Mouse (Mus musculus) heart, embryonic 14.5 days (tissue): Measurements from ENCODE around the gene Pitpnb. TPM values are rescaled to one million over a fixed set of nuclear protein-coding genes. Genes with fewer than 3 reads are reported as not detected.

Experiments
- ATAC-seq: fragments of 200-750 bp; cut with Nextera tagmentation; 2 replicates; pipeline ENCODE4 v1.8.0; 2017; ENCODE audit warnings: low read depth, moderate TSS enrichment; ENCODE audit not compliant: insufficient number of reproducible peaks, insufficient read depth, low FRiP score
- H3K27ac ChIP-seq, 2 experiments: fragments of 200-500 bp in 1 of 2; fragments of 300-500 bp in 1 of 2; sonication (generic) in 1 of 2; replicated peaks in 1 of 2; 2 replicates each; pipeline ENCODE4 v1.5.1; 2012 to 2014; ENCODE audit warnings: low read depth in 2 of 2, low read length in 2 of 2, control low read depth in 1 of 2, mild to moderate bottlenecking in 1 of 2, mixed read lengths in 1 of 2; ENCODE audit not compliant: control insufficient read depth in 1 of 2, insufficient read depth in 1 of 2
- H3K27me3 ChIP-seq: fragments of 300-500 bp; sonication (generic); 2 replicates; pipeline ENCODE4 v1.6.1; 2014; ENCODE audit warnings: mild to moderate bottlenecking, low read length, control low read depth; ENCODE audit not compliant: control insufficient read depth, insufficient read depth
- H3K36me3 ChIP-seq: fragments of 300-500 bp; sonication (generic); 2 replicates; pipeline ENCODE4 v1.6.1; 2014; ENCODE audit warnings: mild to moderate bottlenecking, control low read depth, low read length, mixed read lengths; ENCODE audit not compliant: control insufficient read depth, insufficient read depth
- H3K4me1 ChIP-seq, 2 experiments: fragments of 200-500 bp in 1 of 2; fragments of 300-500 bp in 1 of 2; sonication (generic) in 1 of 2; 2 replicates each; pipeline ENCODE4 v1.6.1; 2012 to 2014; ENCODE audit warnings: low read length in 2 of 2, control low read depth in 1 of 2, mixed read lengths in 1 of 2; ENCODE audit not compliant: control insufficient read depth in 2 of 2, insufficient read depth in 2 of 2
- H3K4me2 ChIP-seq: fragments of 300-500 bp; sonication (generic); 2 replicates; pipeline ENCODE4 v1.6.1; 2014; ENCODE audit warnings: mild to moderate bottlenecking, low read length
- H3K4me3 ChIP-seq, 2 experiments: fragments of 200-500 bp in 1 of 2; fragments of 300-500 bp in 1 of 2; sonication (generic) in 1 of 2; 2 replicates each; pipeline ENCODE4 v1.5.1; 2012 to 2014; ENCODE audit warnings: low read length in 2 of 2, mild to moderate bottlenecking in 2 of 2, control low read depth in 1 of 2, low read depth in 1 of 2, moderate library complexity in 1 of 2; ENCODE audit not compliant: control insufficient read depth in 1 of 2, insufficient read depth in 1 of 2
- H3K9ac ChIP-seq: fragments of 300-500 bp; sonication (generic); 2 replicates; pipeline ENCODE4 v1.6.1; 2014; ENCODE audit warnings: mild to moderate bottlenecking, low read length
- H3K9me3 ChIP-seq: fragments of 300-500 bp; sonication (generic); 2 replicates; pipeline ENCODE4 v1.6.1; 2016; ENCODE audit warnings: low read length, control low read depth; ENCODE audit not compliant: control insufficient read depth
- whole genome bisulfite sequencing: fragments of 180-500 bp; shearing (Covaris S2); extraction: QIAGEN DNeasy Blood & Tissue Kit; methylation state at CpG from one replicate; pipeline ENCODE4 v1.1.7; 2014; 5-methylcytosine and 5-hydroxymethylcytosine counted together
- polyA plus RNA-seq: library from polyadenylated mRNA; unstranded; fragments of >200 nt; fragmentation: Nextera tagmentation; extraction: Ambion mirVana; gene quantifications from 2 replicates; pipeline ENCODE4 v1.2.1, GENCODE M21; 2014

Gene Pitpnb
- polyA plus RNA-seq, 1 experiment from 2014 or later: 79.2 TPM

DNA sequence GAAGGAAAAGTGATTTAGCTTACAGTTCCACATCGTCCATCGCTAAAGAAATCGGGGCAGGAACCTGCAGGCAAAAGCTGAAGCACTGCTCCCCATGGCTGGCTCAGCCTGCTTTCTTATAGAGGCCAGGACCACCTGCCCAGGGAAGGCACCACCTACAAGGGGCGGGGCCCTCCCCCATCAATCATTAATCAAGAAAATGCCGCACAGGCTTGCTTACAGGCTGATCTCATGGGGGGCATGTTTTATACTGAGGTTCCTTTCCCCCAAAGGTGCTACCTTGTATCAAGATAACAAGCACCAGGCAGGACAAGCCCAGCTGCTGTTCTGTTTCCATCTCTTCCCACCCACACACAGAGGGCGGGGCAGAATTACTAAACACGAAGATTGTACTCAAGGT lies 31.9 kb upstream of the Pitpnb start:
- Histone ChIP-seq H3K27ac (no peak overlapping the region), H3K9ac (no peak overlapping the region), H3K4me1 (peaks cover 0 to 5% of the 10 kb centered on the region in 2 experiments; a peak in 1 of 4 replicates), H3K27me3 (no peaks in the 10 kb centered on the region), H3K4me3 (no peak overlapping the region), H3K4me2 (no peak overlapping the region), H3K36me3 (no peaks in the 10 kb centered on the region), H3K9me3 (no peaks in the 10 kb centered on the region)
- 48% methylated on average over 7 of the region's 7 CpGs for WGBS
- ATAC-seq: no peak

DNA sequence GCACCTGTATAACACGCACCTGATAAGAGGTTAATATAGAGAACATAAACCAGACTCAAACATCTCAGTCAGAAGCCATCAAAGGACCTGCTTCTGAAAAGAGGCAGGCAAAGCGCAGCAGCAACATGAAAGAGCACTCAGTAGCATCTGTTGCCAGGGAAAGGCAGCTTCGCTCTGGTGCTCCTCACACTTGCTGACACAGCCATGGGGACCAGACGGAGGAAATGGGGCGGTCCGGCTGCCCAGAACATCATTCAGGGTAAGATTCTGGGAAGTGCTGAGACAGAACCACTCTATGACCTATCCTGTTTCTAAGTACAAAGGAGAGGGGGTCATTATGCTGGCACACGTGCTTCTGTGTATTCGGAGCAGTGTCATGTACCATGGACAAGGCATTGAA lies 29.8 kb upstream of the Pitpnb start:
- no peak for ATAC-seq
- WGBS: 62% methylated on average over 8 of the region's 8 CpGs
- H3K9me3 ChIP-seq: peaks cover 4% of the 10 kb centered on the region; the same call in 1 of the 2 replicates

DNA sequence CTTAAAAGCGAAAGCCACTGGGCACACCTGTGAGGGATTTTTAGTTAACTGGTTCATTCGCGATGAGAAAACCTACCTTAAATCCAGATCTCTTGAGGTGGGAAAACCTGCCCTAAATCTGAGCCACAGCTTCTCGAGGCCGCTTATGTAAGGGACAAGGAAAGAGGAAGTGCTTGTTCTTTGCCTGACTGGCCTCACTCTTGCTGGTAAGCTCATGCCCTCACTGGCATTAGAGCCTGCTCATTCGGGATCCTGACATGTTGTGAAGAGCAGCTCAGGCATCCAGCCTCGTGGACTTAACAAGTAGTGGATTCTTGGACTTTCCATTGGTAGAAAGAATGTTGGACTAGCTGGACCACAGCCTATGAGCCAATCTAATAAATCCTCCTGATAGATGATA lies 28.8 kb upstream of the Pitpnb start:
- peaks cover 0 to 5% of the 10 kb centered on the region in 2 experiments; a peak in 1 of 4 replicates for H3K4me1 ChIP-seq
- no peak overlapping the region for H3K27ac ChIP-seq
- H3K9ac ChIP-seq: no peak overlapping the region
- WGBS: 65% methylated on average over 7 of the region's 7 CpGs
- no peak for ATAC-seq
- no peaks in the 10 kb centered on the region for H3K27me3 ChIP-seq
- no peak overlapping the region for H3K4me3 ChIP-seq
- H3K36me3 ChIP-seq: no peaks in the 10 kb centered on the region
- H3K4me2 ChIP-seq: no peak overlapping the region
- H3K9me3 ChIP-seq: peaks cover 4% of the 10 kb centered on the region; the same call in 1 of the 2 replicates

More for the DNA sequence above, 29.8 kb upstream of the Pitpnb start:
- no peaks in the 10 kb centered on the region for H3K36me3 ChIP-seq
- H3K4me1 ChIP-seq: peaks cover 0 to 5% of the 10 kb centered on the region in 2 experiments; a peak in 1 of 4 replicates
- no peak overlapping the region for H3K9ac ChIP-seq
- H3K4me3 ChIP-seq: no peak overlapping the region
- no peak overlapping the region for H3K4me2 ChIP-seq
- no peak overlapping the region for H3K27ac ChIP-seq
- no peaks in the 10 kb centered on the region for H3K27me3 ChIP-seq

DNA sequence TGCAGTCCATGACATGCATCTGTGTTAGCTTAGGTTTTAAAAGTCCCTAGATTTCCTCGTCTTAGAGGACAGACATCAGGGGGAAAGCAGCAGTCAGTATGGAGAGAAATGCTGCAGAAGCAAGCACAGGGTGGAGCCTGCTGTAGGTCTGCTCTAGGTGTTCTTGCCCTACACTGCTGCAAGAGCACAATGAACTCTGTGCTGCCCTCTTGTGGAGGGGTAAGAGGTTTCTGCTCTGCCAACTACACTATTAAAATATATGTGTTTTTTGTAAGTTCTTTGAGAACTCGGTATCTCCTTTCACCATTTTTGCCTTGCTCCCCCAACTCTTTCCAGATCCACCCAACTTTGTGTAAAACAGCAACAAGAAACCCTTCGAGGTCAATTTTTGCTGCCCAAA lies 25.8 kb upstream of the Pitpnb start:
- Histone ChIP-seq H3K27ac (no peak overlapping the region), H3K27me3 (no peaks in the 10 kb centered on the region), H3K4me2 (no peak overlapping the region), H3K9me3 (peaks cover 4% of the 10 kb centered on the region; the same call in 1 of the 2 replicates), H3K4me1 (peaks cover 0 to 5% of the 10 kb centered on the region in 2 experiments; a peak in 1 of 4 replicates), H3K4me3 (no peak overlapping the region), H3K9ac (no peak overlapping the region), H3K36me3 (no peaks in the 10 kb centered on the region)
- 85% methylated on average over 3 of the region's 3 CpGs for WGBS
- no peak for ATAC-seq

GRCm38 (mm10) chr5:111310185-111310584 lies 20.4 kb upstream of the Pitpnb start:
- H3K27me3 ChIP-seq: no peaks in the 10 kb centered on the region
- H3K36me3 ChIP-seq: no peaks in the 10 kb centered on the region
- peaks cover 9% of the 10 kb centered on the region; the same call in 1 of the 2 replicates for H3K9me3 ChIP-seq
- H3K9ac ChIP-seq: no peak overlapping the region
- no peak overlapping the region for H3K4me3 ChIP-seq
- no peak for ATAC-seq
- H3K4me1 ChIP-seq: 0 out of 4 replicates have a peak, but pooled peaks cover 0 to 2% of the 10 kb centered on the region in 2 experiments
- no peak overlapping the region for H3K27ac ChIP-seq
- 43% methylated on average over 6 of the region's 6 CpGs for WGBS
- no peak overlapping the region for H3K4me2 ChIP-seq

DNA sequence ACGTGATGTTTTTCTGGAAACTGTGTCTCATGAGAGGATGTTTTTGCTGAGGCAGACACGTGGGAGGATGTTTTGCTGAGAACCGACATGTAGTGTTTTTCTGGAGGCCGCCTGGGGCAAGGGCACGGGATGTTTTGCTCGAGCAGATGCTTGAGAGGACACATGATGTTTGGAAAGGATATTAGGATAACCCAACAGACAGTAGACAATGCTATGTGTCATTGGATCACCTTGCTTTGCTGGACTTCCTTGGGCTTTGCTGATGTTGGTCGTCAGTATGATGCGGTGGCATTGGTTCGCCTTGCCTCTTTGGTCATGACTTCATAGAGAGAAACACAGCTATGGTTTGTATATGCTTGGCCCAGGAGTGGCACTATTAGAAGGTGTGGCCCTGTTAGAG lies 16.7 kb upstream of the Pitpnb start:
- no peak overlapping the region for H3K27ac ChIP-seq
- H3K27me3 ChIP-seq: no peaks in the 10 kb centered on the region
- peaks cover 8% of the 10 kb centered on the region; the same call in 1 of the 2 replicates for H3K9me3 ChIP-seq
- H3K9ac ChIP-seq: no peak overlapping the region
- no peaks in the 10 kb centered on the region for H3K36me3 ChIP-seq
- 82% methylated on average over 9 of the region's 9 CpGs for WGBS
- no peak overlapping the region for H3K4me3 ChIP-seq
- H3K4me2 ChIP-seq: no peak overlapping the region
- H3K4me1 ChIP-seq: 0 out of 4 replicates have a peak, but pooled peaks cover 0 to 2% of the 10 kb centered on the region in 2 experiments
- no peak for ATAC-seq

DNA sequence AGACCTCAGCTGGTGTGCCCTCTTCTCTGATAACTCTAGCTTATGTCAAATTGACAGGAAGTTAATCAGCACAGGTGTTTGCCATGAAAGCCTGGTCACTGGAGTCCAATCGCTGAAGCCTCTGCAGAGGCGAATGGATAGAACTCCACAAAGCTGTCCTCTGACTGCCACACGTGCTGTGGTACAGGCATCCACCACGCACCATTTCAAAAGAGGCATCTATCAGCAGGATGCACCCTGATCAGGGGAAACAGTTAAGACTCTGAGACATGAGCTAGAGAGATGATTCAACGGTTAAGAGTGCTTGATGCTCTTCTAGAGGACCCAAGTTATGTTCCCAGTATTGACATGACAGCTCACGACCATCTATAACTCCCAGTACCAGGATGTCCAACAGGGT lies 15.5 kb upstream of the Pitpnb start:
- Histone ChIP-seq H3K4me2 (no peak overlapping the region), H3K9ac (no peak overlapping the region), H3K27ac (no peak overlapping the region), H3K4me1 (0 out of 4 replicates have a peak, but pooled peaks cover 0 to 2% of the 10 kb centered on the region in 2 experiments), H3K36me3 (no peaks in the 10 kb centered on the region), H3K27me3 (no peaks in the 10 kb centered on the region), H3K4me3 (no peak overlapping the region), H3K9me3 (peaks cover 8% of the 10 kb centered on the region; the same call in 1 of the 2 replicates)
- no peak for ATAC-seq
- WGBS: 84% methylated on average over 6 of the region's 6 CpGs

- H3K9ac ChIP-seq: no peak overlapping the region
- peaks cover 8% of the 10 kb centered on the region; the same call in 1 of the 2 replicates for H3K9me3 ChIP-seq
- no peak overlapping the region for H3K4me3 ChIP-seq
- ATAC-seq: no peak
- H3K36me3 ChIP-seq: no peaks in the 10 kb centered on the region
- H3K27ac ChIP-seq: no peak overlapping the region
- no peaks in the 10 kb centered on the region for H3K27me3 ChIP-seq
- no peak overlapping the region for H3K4me2 ChIP-seq
- H3K4me1 ChIP-seq: no peaks in the 10 kb centered on the region
- 71% methylated on average over 3 of the region's 3 CpGs for WGBS
Observed at GRCm38 (mm10) chr5:111317526-111317925, 13.0 kb upstream of the Pitpnb start.
